Mouse (Mus musculus): ENCODE results near the gene Zfp746. TPM values are rescaled to one million over a fixed set of nuclear protein-coding genes. Genes with fewer than 3 reads are reported as not detected.
"Not testable (repeated sequence)": the region's sequence is repeated elsewhere in the genome, so short reads cannot be mapped to it uniquely, and the experiment has no call there.

Gene Zfp746
- 10 to 100 TPM; 22.8 to 25.6 TPM for total RNA-seq (2021)
- long read RNA-seq, experiment 1, transcript Zfp746-203 (7 exons, 3,648 nt), result major isoform, 11 of 32 reads
- long read RNA-seq, experiment 1, transcript Zfp746-201 (7 exons, 3,651 nt), result minor isoform, 6 of 32 reads
- long read RNA-seq, experiment 1, partial matches to known transcripts, result 2 of 32 reads
- long read RNA-seq, experiment 1, other reads (novel, unspliced or antisense), result 13 of 32 reads
- long read RNA-seq, experiment 2, transcript Zfp746-203 (7 exons, 3,648 nt), result major isoform, 18 of 52 reads
- long read RNA-seq, experiment 2, transcript Zfp746-201 (7 exons, 3,651 nt), result minor isoform, 9 of 52 reads
- long read RNA-seq, experiment 2, partial matches to known transcripts, result 3 of 52 reads
- long read RNA-seq, experiment 2, other reads (novel, unspliced or antisense), result 22 of 52 reads

GRCm38 (mm10) chr6:48086471-48086878, at the start of gene Zfp746:
TSS of gene Zfp746 (minus strand) at chr6:48086593.
- peak; percentile 98 to 99 for DNase-seq (ENCODE audit: low spot score in 2 of 2)

DNA sequence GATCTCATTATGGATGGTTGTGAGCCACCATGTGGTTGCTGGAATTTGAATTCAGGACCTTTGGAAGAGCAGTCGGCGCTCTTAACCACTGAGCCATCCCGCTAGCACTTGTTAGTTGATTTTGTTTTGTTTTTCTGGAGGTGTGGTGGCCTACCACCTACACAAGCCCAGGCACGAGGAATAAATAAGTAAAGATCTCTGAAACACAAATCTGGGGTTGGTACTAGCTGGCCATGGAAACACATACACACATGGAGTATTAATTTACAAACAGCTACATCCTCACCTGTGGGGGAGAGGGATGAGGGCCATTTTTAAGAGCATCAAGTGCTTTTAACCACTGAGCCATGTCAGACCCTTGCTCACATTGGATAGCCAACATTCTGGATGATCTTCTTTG, 34.7 kb upstream of the Zfp746 start:
- not testable (repeated sequence) for DNase-seq (ENCODE audit: low spot score in 2 of 2)

- no peak for DNase-seq (ENCODE audit: low spot score in 2 of 2)
Observed at GRCm38 (mm10) chr6:48116036-48116435, 29.6 kb upstream of the Zfp746 start.

DNA sequence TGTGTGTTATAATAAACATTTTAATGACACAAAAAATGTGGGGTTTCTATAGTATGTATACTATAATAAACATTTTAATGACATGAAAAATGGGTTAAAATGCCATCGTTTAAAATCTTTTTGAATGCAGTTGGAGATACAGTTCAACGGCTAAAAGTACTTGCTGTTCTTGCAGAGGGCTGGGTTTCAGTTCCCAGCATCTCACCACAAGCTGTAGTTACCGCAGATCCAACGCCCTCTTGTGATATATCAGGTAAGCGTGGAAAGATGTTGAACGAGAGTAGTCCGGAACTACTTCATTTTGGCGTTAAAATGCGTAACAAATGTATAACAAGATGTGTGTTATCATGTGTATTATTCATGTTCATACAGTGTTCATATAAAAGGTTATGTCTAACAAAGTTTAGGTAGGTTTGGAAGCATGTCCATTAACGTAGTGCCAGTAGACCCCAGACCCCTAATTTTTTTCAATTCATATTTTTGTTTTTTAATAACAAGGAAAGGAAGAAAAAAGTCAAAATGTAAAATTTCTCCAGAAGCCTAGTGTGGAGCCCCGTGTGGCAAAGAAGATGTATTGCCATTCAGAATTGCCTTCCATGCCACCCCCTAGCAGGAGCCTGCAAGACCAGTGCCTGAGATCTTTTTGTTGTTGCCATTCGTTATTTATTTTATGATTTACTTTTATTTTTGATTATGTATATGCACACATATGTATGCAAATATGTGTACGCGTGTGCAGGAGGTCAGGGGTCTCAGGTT, 743 bp upstream of the Zfp746 start:
- no peak for DNase-seq (ENCODE audit: low spot score in 2 of 2)

DNA sequence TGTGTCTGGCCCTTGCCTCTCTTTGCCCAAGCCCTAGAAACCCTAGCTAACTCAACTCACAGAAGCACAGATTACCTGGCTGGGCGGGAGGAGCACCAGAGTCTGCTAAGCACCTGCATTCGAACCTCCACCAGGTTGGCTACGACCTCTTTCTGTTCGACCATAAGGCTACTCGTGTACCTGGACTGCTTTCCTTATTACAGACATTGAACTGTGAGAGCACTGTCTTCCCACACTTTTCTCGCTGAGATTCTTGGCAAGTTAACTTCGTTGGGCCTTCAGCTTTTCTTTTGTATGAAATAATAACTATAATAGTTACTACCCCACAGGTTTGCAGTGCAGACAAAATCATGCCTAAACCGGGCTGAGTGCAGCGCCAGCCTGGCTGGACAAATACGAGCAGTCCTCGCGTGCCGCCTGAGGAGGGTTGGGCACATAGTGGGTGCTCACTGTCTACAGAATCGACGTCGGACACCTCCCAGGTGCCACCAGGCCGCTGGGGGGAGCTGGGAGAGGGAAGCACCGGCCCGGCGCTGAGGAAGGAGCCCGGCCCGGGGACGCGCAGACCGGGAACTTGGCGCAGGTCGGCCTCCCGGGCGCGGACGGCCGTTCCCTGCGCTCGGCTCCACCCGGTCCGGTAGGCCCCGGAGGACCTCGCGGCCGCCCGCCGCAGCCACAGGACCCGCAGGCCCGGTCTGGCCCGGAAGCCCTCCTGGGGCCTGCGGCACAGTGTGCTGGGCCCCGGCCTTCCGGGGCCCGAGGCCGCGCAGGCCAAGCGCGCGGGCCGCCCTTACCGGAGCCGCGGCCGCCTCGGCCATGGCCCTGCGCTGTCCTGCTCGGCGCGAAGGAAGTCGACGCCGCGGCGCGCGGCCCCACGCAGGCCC, 630 bp downstream of the Zfp746 start:
- peak; percentile 67 to 71 for DNase-seq (ENCODE audit: low spot score in 2 of 2)

DNA sequence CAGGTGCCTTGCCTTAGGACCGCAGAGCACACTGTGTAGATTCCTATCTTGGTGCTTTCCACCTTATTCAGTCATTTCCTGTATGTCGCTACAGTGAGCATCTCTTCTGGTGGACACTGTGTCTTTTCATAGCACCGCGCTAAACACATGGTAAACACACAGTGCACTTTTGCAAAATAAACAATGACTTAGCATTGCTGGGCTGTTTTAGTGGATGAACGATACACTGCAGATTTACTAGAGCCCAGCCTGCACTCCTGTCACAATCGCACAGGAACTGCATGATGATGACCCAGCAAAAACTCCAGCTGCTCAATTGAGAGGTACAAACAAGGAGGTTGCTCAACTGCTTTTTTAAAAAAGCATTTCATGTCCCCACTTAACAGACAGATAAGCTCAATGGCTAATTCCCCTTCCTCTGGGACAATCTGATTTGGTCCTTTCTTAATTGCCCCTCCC, 2.6 kb downstream of the Zfp746 start:
- DNase-seq (ENCODE audit: low spot score in 2 of 2), result no peak

GRCm38 (mm10) chr6:48081952-48082351, 4.4 kb downstream of the Zfp746 start:
- no peak for DNase-seq (ENCODE audit: low spot score in 2 of 2)

GRCm38 (mm10) chr6:48081021-48081420, 5.4 kb downstream of the Zfp746 start:
- no peak for DNase-seq (ENCODE audit: low spot score in 2 of 2)

DNA sequence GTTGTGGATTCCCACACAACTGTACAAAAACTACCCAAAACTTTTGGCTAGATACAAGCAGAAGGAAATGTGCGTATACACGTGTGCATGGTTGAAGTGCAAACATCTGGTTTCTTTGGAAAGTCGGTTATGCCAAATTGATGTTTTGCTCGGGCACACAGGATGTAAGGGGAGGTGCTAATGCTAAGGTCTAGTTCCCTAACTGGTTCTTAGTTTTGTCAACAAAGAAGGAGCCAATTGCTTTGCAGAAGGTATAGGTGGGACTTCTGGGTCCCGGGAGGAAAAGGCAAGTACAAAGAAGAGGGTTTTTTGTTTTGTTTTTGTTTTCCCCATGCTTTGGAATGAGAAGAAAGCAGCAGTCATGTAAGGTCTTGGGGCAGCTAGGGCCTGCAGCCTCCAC, 13.1 kb downstream of the Zfp746 start:
- no peak for DNase-seq (ENCODE audit: low spot score in 2 of 2)

DNA sequence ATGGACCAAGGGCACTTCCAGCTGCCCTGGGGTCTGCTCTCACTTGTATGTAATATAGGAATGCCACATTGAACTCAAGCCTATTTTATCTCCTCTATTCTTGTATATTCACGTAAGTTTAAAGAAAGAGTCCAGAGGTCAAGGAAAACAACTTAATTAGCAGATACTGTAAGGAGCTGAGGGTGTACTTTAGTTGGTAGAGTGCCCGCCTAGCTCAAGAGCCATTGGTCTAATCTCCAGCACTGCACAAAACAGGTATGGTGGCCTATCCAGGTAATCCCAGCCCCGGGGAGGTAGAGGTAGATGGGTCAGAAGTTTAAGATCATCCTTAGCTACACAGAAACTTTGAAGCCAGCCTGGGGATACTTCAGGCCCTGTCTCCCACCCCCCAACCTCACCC, 18.9 kb downstream of the Zfp746 start:
- no peak for DNase-seq (ENCODE audit: low spot score in 2 of 2)

DNA sequence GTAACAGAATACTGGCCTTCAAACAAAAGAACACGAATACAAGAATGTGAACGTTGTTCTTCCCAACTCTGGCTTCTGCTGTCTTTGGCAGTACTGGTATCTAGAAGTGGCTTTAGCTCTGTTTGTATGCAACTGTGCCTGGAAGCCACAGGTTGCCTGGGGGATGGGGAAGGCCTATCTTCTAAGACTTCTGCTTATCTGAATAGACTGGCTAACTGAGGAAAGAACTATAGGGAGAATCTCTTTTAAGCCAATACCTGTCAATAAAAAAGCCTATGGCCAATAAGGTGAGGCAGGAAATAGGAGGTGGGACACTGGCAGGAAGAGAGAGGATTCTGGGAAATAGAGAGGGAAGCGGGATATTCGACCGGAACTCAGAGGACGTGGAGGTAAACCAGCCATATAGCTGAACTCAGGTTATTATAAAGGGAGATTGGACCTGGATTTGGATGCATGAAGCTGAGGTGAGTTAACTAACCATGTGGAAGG, 20.8 kb downstream of the Zfp746 start:
- DNase-seq (ENCODE audit: low spot score in 2 of 2), result no peak

DNA sequence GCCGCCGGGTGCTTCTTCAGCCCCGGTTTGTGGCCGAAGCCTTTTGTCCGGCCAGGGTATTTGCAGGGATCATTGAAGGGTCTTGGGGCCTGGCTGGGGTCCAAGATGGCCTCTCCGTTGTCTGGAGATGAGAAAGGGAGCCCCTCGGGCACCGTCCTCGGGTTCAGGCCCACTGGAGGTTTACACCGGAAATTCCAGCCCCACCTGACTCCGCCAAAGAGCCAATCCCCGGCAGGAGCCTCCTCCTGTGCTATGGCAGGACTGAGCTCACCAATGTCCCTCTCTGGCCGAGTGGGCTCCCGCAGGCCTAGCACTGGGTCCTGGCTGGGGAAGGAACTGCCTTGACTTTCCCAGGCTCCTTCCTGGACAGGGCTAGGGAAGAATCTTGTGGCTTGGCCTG, 21.9 kb downstream of the Zfp746 start:
- DNase-seq (ENCODE audit: low spot score in 2 of 2), result no peak

DNA sequence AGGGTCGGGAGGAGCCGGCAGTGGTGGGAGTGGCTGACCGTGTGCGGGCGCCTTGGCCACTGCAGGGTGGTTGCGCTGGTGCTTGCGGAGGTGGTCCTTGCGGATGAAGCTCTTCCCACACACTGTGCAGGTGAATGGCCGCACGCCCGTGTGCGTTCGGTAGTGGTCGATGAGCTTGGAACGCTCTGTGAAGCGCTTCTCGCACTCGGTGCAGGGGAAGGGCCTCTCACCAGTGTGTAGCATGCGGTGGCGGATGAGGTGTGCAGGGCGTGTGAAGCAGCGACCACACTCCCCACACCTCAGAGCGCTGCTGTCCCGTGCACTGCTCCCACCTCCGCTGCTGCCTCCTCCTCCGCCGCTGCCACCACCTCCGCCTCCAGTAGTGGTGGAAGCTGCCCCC, 22.5 kb downstream of the Zfp746 start:
- no peak for DNase-seq (ENCODE audit: low spot score in 2 of 2)

DNA sequence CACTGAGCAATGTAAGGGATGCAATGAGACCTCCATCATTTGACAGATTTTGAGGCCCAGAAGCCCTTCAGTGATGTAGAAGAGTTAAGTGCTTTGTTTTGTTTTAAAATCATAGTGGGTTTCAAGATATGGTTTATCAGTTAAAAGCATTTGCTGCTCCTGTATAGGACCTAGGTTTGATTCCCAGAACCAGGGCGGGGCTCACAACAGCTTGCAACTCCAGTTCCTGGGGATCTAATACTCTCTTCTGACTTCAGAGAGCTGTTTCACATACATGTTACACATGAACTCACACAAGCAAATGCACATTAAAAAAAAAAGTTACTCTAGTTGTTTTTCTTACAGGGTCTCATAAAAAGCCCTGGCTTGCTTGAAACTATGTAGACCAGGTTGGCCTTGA, 25.5 kb downstream of the Zfp746 start:
- no peak for DNase-seq (ENCODE audit: low spot score in 2 of 2)

DNA sequence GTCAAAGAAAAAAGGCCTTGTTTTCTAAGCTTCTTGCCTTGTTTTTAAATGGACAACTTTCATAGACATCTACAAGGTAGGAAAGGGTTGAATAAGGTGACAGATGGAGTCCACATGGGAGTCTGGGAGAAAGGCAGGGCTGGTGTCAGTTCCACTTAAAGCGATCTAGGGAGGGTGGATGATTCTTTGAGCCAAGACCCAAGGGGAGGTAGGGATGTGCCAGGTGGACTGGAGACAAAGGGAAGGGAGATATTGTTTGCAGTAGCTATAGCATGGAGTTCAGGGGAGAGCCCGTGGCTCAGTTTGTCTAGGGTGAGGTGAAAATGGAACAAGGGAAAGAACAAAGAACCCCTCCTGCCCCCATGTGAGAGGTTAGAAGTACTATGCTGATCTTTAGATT, 26.0 kb downstream of the Zfp746 start:
- DNase-seq (ENCODE audit: low spot score in 2 of 2), result no peak

DNA sequence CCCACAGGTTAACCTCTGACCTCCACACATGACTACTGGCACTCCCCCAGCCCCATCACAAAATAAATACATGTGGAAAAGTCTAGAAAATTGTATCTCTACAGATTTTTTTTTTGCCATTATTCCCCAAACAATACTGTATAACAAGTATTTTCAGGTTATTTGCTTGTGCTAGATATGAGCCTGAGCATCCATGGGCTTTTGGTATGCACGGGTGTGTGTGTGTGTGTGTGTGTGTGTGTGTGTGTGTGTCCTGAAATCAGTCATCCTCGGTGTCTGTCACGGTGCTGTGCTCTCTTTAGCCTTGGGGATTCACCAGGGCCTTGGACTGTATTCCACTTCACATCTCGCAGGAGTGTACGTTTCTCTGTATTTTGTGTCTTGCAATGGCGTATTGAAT, 34.3 kb downstream of the Zfp746 start:
- DNase-seq (ENCODE audit: low spot score in 2 of 2), result no peak

DNA sequence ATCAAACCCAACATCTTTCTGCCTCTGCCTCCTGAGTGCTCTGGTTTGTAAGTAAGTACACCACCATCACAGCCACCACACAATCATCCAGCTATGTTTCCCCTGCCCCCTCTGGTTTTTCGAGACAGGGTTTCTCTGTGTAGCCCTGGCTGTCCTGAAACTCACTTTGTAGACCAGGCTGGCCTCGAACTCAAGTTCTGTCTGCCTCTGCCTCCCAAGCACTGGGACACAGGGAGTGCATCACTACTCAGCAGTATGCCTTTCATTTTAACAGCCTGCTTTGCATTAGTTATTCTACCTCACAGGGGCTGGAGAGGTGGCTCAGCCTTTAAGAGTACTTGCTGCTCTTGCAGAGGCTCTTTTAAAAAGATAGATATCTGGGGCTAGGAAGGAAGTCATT, 34.7 kb downstream of the Zfp746 start:
- DNase-seq (ENCODE audit: low spot score in 2 of 2), result no peak

DNA sequence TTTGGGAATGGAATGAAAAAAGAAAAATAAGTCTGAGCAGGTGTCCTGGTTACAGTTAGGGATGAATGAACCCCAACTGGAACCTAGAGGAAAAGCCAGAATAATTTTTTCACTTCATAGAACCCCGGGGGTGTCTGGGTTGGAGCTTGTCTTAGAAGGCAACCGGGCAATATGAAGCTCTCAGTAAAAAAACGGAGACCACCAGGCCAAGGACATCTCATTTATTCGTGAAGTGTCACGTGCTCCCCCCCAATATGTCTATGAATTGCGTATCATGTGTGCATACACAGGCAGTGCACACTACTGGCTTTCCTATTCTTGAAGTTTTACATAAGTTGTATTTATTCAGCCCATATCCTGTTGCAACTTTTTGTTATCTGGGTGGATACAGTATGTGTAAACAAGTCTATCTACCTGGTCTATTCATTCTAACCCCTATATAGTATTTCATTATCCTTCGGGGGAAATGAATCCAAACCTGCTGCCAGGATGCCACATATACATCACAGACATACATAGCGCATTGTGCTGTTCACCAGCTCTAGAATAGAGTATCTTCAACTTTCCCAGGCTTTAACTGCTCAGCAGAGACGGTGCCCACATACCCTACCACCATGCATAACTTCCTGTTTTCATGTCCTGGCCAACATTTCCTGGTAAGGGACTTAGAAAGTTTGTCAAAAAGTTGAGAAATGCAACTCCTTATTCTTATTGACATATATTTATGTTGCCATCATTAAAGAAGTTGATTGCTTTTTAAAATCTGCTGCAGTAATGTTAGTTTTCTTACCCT, 36.9 kb downstream of the Zfp746 start:
- DNase-seq (ENCODE audit: low spot score in 2 of 2), result no peak

DNA sequence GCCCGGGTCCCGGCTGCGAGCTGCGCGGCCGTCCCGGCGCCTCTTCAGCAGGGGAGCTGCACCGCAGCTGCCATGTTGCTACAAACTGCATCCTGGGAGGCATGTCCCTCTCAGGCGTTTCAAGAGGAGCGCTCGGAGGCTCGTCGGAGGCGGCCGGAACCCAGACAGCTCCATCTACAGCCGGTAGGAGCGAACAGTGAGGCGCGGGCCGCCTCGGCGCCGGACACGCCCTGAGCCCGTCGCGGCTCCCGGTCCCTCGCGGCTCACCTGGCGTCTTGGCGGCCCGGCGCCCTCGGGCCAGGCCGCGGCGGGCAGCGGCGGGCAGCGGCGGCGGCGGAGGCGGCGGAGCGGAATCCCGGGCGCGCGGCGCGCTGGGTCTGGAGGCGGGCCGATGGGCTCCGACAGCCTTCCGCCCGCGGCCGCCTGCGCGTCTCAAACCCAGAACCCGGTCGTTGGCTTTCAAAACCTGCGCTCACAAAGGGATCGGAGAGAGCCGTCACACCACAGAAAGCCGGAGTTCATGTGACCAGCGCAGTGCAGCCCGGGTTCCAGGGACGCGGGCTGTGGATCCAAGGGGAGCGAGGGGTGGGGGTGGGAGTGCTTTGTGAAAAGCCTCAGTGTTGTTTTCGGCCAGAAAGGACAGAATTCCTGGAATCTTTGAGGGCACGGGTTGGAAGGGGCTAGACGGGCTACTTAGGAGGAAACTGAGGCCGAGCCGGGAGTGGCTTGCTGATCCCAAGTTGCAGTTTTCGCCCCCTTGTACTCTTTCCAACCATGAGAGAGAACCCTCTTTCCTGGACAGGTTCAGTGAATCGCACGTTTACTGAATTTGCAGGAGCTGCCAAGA, 37.7 kb downstream of the Zfp746 start, which contains the start of gene Zfp777:
Gene Zfp777, minus strand, starts transcription at position 486 of the 847 bp plus-strand sequence.
- DNase-seq (ENCODE audit: low spot score in 2 of 2), result peak; percentile 68 to 69

Data from adrenal gland, adult 18-20 months (tissue).